Mouse (Mus musculus) layer of hippocampus, adult 11-12 months (tissue): Measurements from ENCODE around the gene BC030499.
"Not testable (repeated sequence)": the region's sequence is repeated elsewhere in the genome, so short reads cannot be mapped to it uniquely, and the experiment has no call there.

ENCODE experiments used
- DNase-seq: peaks from one replicate; pipeline ENCODE4 v3.0.0; 2022; ENCODE audit warnings: low spot score

BC030499 gene

DNA sequence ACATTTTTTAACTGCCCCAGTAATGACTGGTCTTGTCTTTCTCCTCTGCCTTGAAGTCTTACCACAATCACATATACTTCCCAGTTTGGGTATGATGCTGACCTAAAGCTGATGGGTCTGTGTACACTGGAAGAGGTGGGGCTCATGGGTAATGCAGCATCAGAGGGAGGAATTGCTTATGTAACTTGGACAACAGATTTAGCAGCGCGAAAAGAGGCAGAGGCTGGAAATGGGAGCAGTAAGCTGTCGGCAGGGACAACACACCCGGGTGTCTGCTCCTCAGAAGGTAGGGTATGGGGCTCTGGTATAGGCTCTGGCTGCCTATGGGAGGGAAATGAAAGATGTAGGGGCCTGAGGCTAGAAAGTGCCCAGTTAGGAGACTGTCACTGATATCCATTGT is at the start of gene BC030499:
Gene BC030499, plus strand, starts transcription at position 188 of the 400 bp plus-strand sequence.
- DNase-seq: peak; percentile 20

DNA sequence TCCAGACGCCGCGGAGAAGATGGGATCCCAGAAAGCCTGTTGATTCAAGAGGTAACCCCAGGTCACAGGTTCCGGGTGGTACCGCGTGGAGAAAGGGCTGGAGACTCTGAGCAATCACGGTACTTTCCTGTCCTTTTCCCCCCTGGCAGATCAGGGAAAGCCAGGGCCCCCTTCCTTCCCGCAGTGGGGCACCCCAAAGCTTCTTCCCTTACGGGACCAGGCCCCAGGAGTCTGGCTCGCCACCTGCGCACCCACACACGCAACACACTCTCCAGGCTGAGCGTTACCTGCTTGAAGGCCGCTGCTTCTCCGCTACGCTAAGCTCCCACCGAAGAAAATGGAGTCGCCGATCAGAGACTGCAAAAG is 45.4 kb upstream of the BC030499 start:
- DNase-seq: no peak

DNA sequence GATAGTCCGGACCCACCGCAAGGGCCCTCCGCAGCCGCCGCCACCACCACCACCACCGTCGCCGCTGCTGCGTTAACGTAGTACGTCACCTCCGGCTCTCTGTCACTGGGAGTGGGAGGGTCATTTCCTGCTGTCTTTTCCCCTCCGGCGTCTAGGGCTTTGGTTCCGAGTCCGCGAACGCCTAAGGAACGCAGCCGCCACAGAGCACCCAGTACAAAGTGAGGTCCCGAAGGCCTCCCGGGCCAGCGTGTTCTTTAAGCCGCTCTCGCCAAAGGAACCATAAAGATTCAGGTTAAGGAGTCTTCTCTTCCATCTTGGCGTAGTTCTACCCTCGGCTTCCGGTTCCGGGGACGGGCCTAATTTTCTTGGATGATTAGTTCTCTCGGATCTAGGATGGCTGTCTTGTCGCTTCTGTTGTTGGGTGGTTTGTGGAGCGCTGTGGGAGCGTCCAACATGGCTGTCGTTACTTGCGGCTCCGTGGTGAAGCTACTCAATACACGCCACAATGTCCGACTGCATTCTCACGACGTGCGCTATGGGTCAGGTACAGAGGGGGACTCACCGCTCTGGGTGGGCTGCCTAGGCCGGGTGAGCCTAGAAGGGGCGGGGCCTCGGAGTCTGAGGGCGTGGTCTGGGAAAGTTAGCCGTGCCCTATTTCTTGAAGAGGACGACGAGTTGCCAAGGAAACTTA is 44.9 kb upstream of the BC030499 start, which contains the start of the genes Sdf2 and Supt6:
Gene Sdf2, plus strand, starts transcription at position 120 of the 691 bp plus-strand sequence.
Gene Supt6, minus strand, starts transcription at position 361 of the 691 bp plus-strand sequence.
- DNase-seq: peak; percentile 86

DNA sequence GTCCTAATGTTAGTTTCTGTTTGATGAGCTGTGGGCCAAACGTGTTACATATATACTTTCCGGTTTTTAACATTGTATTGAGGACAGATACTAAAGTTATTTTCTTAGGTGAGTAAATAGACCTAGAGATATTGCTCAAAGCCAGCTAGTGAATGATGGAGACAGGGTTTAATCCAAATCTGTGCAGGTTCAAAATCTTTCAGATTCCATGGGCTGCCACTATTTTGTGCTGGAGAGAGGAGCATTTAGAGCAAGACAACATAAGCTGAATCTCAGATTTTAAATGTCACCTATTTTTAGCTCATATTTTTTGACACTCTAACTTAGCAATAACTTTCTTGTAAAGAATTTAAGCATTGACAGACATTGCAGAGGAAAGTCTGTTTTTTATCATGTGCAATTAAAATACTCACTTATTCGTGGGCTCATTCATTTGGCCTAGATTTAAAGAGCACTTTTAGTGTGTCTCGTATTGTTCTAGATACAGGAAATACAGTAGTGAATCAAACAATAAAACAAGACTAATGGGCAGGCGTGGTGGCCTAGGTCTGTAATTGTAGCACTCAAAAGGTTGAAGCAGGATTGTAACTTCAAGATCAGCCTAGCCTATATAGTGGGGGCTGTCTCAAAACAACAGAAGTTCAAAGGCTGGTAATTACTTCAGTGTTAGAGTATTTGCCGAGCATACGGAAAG is 44.2 kb upstream of the BC030499 start:
- no peak for DNase-seq

DNA sequence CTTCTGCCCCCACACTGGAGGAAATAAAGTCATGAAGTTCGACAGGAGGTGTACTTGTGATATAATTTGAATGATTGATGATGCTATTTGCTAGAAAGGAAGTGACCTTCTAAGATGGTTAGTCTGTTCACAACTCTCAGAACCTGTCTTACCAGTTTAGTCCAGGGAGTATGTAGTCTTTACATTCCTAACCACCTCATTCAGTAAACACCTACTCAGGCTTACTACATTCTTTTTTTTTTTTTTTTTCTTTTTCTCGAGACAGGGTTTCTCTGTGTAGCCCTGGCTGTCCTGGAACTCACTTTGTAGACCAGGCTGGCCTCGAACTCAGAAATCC is 43.7 kb upstream of the BC030499 start:
- DNase-seq: no peak

DNA sequence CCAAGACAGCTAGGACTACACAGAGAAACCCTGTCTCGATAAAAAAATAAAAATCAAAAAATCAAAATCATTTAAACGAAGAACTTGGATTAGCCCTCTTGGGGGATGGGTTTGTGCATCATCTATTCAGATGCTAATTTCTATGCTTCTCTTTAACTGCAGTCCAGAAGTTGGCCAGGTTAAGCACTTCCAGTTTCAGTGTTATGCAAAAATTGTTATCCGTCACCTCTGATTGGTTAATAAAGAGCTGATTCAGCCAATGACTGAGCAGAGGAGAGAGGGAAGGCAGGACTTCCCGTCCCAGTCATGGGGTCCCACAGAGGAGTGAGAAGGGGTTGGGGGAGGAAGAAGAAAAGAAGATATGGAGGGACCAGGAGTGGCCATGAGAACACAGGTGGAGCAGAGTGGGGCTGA is 42.9 kb upstream of the BC030499 start:
- no peak for DNase-seq

DNA sequence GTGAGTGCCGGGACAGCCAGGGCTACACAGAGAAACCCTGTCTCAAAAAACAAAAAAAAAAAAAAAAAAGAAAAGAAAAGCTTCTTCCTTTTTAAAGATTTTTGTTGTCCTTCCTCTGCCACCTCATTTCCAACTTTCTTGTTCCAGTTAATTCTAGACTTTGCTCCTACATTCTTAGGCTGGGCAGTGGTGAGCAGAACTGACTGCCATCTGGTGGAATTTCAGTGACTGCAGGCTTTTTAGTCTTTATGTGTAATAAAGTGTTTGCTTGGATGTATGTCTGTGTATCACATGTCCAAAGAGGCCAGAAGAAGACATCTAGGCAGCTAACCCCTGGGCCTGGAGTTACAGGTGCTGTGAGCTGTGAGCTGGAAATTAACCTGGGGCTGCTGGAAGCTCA is 34.0 kb upstream of the BC030499 start:
- DNase-seq: no peak

DNA sequence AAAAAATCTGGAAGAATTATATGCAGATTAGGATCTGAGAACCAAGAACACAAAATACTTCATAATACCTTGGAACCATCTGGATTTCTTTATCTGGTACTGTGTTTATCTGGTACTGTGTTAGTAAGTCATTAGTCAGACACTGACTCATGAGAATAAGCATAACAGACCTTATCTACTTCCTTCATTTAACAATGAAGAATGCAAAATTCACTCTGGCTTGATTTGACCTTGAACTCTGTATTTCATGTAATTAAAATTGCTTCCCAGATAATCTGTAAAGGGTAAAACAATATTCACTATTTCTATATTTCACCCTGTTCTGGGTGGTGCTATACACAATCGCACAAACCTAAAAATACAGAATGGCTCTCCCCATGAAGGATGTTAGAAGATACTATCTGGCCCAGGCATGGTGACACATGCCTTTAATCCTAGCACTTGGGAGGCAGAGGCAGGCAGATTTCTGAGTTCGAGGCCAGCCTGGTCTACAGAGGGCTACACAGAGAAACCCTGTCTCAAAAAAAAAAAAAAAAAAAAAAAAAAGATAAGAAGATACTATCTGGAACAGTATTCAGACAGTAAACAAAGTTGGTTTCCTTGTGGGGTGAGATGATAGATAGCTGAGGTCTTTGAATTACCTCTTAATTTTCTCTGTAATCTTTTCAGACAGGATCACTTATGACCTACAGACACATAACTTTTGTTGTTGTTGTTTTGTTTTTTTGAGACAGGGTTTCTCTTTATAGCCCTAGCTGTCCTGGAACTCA is 30.0 kb upstream of the BC030499 start:
- no peak for DNase-seq

DNA sequence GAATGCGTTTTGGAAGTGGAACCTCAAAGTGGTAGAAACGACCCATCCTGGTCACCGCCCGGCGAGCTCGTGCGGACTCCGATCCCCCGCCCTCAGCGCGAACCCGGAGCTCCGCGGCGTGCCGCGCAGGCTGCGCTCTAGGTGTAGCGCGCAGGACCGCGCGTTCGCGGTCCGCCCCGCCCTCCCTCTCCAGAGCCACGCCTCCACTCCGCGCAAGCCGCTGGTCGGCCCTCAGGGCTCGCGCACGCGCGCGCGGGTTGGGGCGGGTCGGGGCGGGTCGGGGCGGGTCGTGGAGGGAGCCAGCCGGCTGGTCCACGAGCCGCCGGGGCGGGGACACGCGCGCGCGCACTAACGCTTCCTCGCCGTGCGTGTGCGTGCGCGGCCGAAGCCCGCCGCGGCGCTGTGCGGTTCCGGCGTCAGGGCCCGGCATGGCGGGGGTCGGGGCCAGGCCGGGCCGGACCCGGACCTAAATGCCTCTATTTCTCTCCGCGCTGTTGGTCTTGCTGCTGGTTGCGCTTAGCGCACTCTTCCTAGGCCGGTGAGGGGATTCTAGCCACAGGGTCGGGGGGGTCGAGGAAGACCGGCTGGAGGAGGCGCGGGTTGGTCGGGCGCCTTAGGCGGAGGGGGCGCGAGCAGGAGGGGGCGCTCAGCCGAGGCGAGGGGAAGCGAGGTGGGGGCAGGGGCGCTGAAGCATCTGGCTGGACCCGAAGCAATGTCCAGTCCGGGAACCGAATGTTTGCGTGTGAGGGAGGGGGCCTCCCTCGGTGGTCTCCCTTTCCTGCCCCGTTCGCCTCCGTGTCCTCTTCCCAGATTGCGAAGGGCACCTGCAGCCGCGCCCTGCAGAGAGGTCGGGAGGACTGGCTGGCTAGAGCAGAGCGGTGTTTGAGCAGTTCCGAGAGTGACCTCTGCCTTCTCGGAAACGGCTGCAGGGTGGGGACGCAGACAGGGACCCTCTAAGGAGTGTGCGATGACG is 29.0 kb upstream of the BC030499 start, which contains the start of gene 2610507B11Rik:
Gene 2610507B11Rik, plus strand, starts transcription at position 373 of the 973 bp plus-strand sequence.
- DNase-seq: peak; percentile 86

DNA sequence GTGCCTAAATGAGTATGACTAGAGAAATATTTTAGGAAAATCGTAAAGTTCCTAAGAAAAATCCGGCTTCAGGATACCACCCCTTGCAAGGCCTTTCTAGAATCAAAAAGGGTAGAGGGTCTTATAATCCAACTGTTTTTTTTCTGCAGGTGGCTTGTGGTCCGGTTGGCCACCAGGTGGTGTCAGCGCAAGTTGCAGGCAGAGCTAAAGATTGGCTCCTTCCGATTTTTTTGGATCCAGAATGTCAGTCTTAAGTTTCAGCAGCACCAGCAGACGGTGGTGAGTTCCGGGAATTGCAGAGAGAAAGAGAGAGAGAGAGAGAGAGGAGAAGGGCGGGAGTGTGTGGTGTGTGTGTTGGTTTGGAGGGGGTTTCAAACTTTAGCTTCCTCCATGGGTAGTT is 28.1 kb upstream of the BC030499 start:
- DNase-seq: no peak

DNA sequence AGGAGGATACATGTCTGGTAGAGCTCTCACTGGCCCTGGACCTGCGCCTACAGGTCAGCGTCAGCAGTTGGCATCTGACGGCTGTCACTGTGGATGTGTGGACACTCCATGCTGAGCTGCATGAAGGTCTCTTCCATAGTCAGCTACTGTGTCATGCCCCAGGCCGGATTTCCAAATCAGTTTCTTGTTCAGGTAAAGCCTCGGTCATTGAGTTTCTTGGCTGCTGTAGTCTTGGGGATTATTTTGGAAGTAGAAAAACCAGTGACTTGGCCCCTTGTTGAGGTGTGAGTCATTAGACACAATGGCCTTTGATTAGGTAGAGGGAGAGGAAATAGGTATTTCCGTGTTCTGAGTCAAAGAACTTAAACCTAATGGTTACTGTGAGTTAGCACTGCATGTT is 25.1 kb upstream of the BC030499 start:
- DNase-seq: no peak

DNA sequence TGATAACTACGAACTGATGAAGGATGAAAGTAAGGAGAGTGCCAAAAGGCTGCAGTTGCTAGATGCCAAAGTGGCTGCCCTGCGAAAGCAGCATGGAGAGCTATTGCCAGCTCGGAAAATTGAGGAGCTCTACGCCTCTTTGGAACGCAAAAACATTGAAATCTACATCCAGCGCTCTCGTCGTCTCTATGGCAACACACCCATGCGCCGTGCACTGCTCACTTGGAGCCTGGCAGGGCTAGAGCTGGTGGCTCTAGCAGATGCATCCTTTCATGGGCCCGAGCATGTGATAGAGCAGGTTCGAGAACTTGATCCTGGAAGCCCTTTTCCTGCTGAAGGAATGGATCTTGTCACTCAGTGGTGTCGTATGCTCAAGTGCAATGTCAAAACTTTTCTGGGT is 18.7 kb upstream of the BC030499 start:
- peak; percentile 80 for DNase-seq

DNA sequence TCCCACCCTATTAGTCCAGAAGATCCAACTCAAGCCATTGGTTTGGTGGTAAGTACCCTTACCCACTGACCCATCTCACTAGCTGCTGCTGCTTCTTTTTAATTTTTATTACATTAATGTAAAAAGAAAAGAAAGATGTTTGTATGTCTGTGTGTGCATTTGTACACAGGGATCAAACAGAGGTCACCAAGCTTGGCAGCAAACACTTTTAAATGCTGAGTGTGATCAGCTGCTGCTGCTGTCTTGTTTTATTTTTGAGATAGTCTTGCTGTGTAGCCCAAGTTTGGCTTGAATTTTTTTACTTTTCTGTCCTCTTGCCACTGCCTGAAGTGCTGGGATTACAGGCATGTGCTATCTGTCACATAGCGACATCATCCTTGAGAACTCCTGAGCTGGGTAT is 15.0 kb upstream of the BC030499 start:
- DNase-seq: no peak

DNA sequence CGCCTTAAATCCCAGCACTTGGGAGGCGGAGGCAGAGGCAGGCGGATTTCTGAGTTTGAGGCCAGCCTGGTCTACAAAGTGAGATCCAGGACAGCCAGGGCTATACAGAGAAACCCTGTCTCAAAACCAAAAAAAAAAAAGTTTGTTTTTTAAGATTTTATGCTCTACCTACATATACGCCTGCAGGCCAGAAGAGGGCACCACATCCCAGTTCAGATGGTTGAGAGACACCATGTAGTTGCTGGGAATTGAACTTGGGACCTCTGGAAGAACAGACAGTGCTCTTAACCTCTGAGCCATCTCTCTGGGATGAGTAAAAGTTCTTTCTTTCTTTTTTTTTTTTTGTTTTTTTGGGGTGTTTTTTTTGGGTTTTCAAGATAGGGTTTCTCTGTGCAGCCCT is 14.5 kb upstream of the BC030499 start:
- DNase-seq: not testable (repeated sequence)

DNA sequence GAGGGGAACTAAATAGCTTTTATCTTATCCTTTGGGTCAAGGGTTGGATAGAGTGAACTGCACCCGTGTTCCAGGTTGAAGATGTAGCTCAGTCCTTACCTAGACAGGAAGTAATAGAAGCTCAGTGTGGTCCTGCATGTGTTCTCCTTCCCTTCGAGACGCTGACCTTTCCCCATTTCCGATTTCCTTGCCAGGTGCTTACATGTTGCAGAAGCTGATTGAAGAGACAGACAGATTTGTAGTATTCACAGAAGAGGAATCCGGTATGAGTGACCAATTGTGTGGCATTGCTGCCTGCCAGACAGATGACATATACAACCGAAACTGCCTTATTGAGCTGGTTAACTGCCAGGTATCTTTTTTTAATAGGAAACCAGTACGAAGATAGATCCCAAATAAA is 11.8 kb upstream of the BC030499 start:
- no peak for DNase-seq

DNA sequence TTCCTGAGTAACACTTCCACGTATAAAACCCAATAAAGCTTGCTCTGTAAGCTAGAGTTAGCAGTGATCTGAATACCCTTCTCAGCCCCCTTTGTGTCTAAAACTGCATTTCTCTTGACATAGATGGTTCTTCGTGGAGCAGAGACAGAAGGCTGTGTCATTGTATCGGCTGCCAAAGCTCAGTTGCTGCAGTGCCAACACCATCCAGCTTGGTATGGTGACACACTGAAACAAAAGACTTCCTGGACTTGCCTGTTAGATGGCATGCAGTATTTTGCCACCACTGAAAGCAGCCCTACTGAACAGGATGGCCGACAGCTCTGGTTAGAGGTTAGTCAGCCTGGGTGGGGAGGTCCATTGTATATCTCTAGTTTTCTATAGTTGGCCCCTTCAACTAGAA is 11.1 kb upstream of the BC030499 start:
- peak; percentile 58 for DNase-seq

DNA sequence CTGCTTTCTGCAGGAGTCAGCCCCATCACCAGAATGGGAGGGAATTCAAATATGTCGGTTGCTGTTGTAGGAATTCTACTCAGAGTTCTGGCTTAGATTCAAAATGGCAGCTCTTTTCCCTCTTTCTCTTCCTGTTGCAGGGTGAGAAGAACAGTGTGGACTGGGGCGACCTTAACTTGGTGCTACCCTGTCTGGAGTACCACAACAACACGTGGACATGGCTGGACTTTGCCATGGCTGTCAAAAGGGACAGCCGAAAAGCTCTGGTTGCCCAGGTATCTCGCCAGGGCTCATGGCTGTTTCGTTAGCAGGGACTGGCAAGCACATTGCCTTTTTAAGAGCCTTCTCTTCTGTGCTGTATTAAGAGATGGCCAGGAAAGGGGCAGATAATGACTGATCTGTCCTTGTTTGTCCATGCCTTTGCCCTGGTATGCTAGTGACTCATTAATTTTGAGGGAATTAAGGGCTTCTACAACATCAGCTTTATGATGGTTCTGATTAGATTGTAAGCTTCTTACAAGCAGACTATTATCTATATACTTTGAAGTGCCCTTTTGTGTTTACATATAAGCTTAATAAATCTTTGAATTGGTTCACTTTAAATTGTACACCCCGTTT is 1.4 kb upstream of the BC030499 start:
- no peak for DNase-seq

DNA sequence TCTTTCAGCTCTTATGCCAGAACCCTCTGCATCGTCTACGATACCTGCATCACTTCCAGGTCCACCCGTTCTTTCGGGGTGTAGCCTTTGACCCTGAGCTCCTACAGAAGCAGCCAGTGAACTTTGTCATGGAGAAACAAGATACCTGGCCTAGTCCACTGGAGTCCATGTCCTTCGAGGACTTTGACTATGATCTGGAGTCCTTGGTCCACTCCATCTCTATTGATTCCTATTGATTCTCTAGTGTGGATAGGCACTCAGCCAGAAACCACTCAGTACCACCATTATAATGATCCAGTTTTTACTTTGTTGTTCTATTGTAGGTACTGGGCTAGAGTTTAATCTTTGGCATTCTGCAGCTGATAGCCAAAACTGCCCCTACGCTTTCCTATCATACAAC is 3.9 kb downstream of the BC030499 start:
- no peak for DNase-seq

DNA sequence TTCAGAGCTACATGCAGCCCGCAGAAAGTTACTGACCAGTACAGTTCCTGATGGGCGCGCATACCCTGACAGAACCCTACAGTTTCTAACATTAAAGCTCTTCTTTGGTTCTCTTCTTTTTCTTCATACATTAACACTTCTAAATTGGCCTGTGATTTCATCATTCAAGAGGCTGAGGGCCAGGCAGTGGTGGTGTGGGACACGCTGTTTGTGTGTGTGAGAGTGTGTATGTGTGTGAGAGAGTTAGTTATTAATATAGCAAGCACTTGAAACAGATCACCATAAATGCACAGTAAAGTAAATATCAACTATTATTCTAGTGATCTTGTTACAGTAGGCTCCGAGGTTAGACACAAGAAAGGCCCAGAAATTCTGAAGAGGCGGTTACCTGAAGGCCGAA is 10.3 kb downstream of the BC030499 start:
- DNase-seq: no peak

DNA sequence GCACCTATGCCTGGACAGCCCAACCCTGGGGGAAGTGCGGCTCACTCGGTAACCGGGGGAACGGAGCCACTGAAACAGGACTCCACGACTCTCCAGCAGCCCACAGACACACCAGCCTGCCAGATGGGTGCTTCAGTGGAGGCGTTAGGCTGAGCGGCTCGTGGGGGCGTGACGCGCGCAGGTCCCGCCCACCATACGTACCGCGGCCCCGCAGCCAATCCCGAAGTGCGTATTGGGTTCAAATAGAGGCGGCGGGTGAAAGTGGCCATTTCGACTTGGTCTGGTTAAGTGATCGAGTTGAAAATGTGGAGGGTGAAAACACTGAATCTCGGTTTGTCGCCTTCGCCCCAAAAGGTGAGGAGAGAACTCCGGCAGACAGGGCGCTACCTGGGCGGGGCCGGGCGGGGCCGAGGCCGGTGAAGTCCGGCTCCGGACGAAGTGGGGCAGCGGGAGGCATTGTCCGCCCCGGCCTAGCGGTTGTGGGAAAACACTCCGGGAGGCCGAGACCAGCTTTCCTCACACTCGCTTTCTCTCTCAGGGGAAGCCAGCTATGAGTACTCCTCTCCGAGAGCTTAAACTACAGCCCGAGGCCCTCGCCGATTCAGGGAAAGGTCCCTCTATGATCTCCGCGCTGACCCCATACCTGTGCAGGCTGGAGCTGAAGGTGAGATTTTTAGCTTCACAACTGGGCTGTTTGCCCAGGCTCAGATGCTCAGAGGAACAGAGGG is 10.9 kb downstream of the BC030499 start, which contains the start of gene Spag5:
Gene Spag5, plus strand, starts transcription at position 173 of the 728 bp plus-strand sequence.
- DNase-seq: peak; percentile 91
